Mouse (Mus musculus): ENCODE results near the gene Chst2.

- no peak for TF ChIP-seq POLR2A (IDR thresholded peaks at IDR 0.05; ENCODE audit: low read depth, low read length)
- TF ChIP-seq CTCF (IDR thresholded peaks at IDR 0.05; ENCODE audit: extremely low read depth, insufficient read depth, insufficient read length, insufficient replicate concordance), result no peak
Observed at GRCm38 (mm10) chr9:95406571-95407561, at the start of gene Chst2.
